Mouse (Mus musculus) liver, adult 2 months (tissue): Measurements from ENCODE around the gene Nol11. TPM values are rescaled to one million over a fixed set of nuclear protein-coding genes. Genes with fewer than 3 reads are reported as not detected.
"Not testable (repeated sequence)": the region's sequence is repeated elsewhere in the genome, so short reads cannot be mapped to it uniquely, and the experiment has no call there.

Source experiments
- DNase-seq: peaks from one replicate; pipeline ENCODE4 v3.0.0-alpha.2; 2011; ENCODE audit warnings: low read depth, low spot score; ENCODE audit errors: extremely low read depth
- H3K27ac ChIP-seq: fragments of 200-500 bp; replicated peaks from 2 replicates; pipeline ENCODE4 v1.5.1; 2012; ENCODE audit warnings: low read depth, mild to moderate bottlenecking, control low read depth, inconsistent platforms, low read length; ENCODE audit not compliant: insufficient read depth
- H3K27me3 ChIP-seq: fragments of 200-500 bp; 2 replicates; pipeline ENCODE4 v1.6.1; 2012; ENCODE audit warnings: mild to moderate bottlenecking, moderate library complexity, low read length, inconsistent platforms; ENCODE audit not compliant: control insufficient read depth, insufficient read depth
- H3K36me3 ChIP-seq: fragments of 200-500 bp; 2 replicates; pipeline ENCODE4 v1.6.1; 2012; ENCODE audit warnings: low read length, inconsistent platforms; ENCODE audit not compliant: control insufficient read depth, insufficient read depth
- H3K4me1 ChIP-seq: fragments of 200-500 bp; 2 replicates; pipeline ENCODE4 v1.6.1; 2011; ENCODE audit warnings: low read length; ENCODE audit not compliant: control insufficient read depth, insufficient read depth
- H3K4me3 ChIP-seq: fragments of 200-500 bp; 2 replicates; pipeline ENCODE4 v1.5.1; 2011; ENCODE audit warnings: low read depth, mild to moderate bottlenecking, control low read depth, low read length, moderate library complexity; ENCODE audit not compliant: insufficient read depth
- H3K79me2 ChIP-seq: fragments of 200-500 bp; 2 replicates; pipeline ENCODE4 v1.6.1; 2012; ENCODE audit warnings: inconsistent platforms, mild to moderate bottlenecking, low read length, moderate library complexity; ENCODE audit not compliant: control insufficient read depth, insufficient read depth
- H3K9ac ChIP-seq: fragments of 200-500 bp; 2 replicates; pipeline ENCODE4 v1.6.1; 2012; ENCODE audit warnings: low read depth, mild to moderate bottlenecking, control low read depth, inconsistent platforms, low read length
- CTCF ChIP-seq: fragments of 200-500 bp; IDR thresholded peaks from 2 replicates; pipeline ENCODE4 v1.5.1; 2011; ENCODE audit warnings: low read depth, low read length, control low read depth
- POLR2A ChIP-seq: fragments of 200-500 bp; IDR thresholded peaks from 2 replicates; pipeline ENCODE4 v1.6.1; 2011; ENCODE audit warnings: low read length, control low read depth; ENCODE audit not compliant: insufficient read depth; ENCODE audit errors: extremely low read depth
- WGBS: fragments of 180-500 bp; shearing (Covaris S2); methylation state at CpG from one replicate; pipeline ENCODE4 v1.1.7; 2018; 5-methylcytosine and 5-hydroxymethylcytosine counted together
- polyA plus RNA-seq: library from polyadenylated mRNA; depleted of rRNA; stranded (reverse); fragments of >200 nt; gene quantifications from 2 replicates; pipeline ENCODE4 v1.2.3, GENCODE M21; 2012
- total RNA-seq: library from RNA; depleted of rRNA; stranded (reverse); fragments of >200 nt; gene quantifications from 2 replicates; pipeline ENCODE4 v1.2.3, GENCODE M21; 2014

Nol11 gene
- total and polyA plus RNA-seq, 2 experiments = 4.6 to 9.0 TPM

DNA sequence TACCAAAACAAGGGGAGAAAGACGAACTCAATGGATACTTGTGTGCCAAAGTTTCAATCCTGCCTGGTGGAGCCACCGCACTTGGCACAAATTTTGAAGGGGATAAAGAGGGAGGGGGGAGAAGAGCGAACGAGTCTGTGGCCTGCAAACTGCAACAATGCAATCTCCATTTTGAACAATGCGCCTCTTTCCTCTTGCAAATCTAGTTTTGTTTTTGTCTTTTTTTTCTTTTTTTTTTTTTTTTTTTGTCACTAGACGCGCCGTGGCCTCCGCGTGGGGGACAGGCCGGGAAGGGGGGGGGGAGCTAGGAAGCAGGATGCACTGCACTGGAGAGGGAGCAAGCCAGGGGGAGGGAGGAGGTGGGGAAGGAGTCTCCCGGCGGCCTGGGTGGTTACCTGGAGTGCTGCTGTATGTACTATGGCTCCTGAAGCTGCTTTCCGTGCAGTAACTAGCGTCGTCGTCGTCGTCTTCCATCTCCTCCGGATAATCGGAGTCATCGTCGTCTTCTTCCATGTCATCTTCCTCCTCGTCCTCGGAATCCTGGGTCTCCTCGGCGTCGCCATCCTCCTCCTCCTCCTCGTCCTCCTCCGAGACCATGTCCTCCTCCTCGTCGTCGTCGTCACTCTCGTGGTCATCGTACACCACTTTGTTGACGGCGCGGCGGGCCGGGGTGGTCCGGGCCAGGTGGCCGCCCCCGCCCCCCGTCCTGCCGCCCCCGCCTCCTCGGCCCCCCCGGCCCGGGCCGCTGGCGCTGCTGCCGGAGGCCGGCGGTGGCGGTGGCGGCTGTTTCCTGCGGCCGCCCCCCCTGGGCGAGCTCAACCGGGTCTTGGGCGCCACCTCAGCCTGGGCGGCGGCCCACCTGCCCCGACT, 58.1 kb downstream of the Nol11 start:
- Histone ChIP-seq H3K4me1 (peaks cover 5% of the 10 kb centered on the region), H3K27ac (peak overlapping the region; percentile 25), H3K79me2 (peaks cover 6% of the 10 kb centered on the region; the same call in 1 of the 2 replicates), H3K4me3 (peak overlapping the region; percentile 64), H3K27me3 (no peaks in the 10 kb centered on the region), H3K9ac (peak overlapping the region; percentile 66), H3K36me3 (no peaks in the 10 kb centered on the region)
- TF ChIP-seq CTCF (0 out of 2 replicates have a peak, but pooled peaks have one; percentile 0), POLR2A (no peak)
- 1% methylated on average over 46 of the region's 65 CpGs for WGBS
- peak; percentile 35 for DNase-seq

- H3K79me2 ChIP-seq = peaks cover 6% of the 10 kb centered on the region; the same call in 1 of the 2 replicates
Observed at GRCm38 (mm10) chr11:107130221-107130788, 58.9 kb downstream of the Nol11 start.

GRCm38 (mm10) chr11:107129641-107130040, 59.5 kb downstream of the Nol11 start:
- H3K4me3 ChIP-seq = no peak overlapping the region
- WGBS = 43% methylated on average over 2 of the region's 2 CpGs
- H3K27ac ChIP-seq = no peak overlapping the region
- no peak overlapping the region for H3K9ac ChIP-seq
- H3K27me3 ChIP-seq = no peaks in the 10 kb centered on the region
- no peaks in the 10 kb centered on the region for H3K36me3 ChIP-seq
- no peak for TF ChIP-seq CTCF
- TF ChIP-seq POLR2A = no peak
- peaks cover 7% of the 10 kb centered on the region for H3K4me1 ChIP-seq
- H3K79me2 ChIP-seq = peaks cover 6% of the 10 kb centered on the region; the same call in 1 of the 2 replicates
- no peak for DNase-seq

More at GRCm38 (mm10) chr11:107130221-107130788, 58.9 kb downstream of the Nol11 start:
- no peak overlapping the region for H3K27ac ChIP-seq
- peak overlapping the region; percentile 12; the same call in 1 of the 2 replicates for H3K9ac ChIP-seq
- DNase-seq = peak; percentile 50
- TF ChIP-seq CTCF = no peak
- TF ChIP-seq POLR2A = no peak
- H3K27me3 ChIP-seq = no peaks in the 10 kb centered on the region
- H3K4me3 ChIP-seq = no peak overlapping the region; the same call in 1 of the 2 replicates
- 2% methylated on average over 18 of the region's 18 CpGs for WGBS
- H3K36me3 ChIP-seq = no peaks in the 10 kb centered on the region
- H3K4me1 ChIP-seq = peaks cover 5% of the 10 kb centered on the region

DNA sequence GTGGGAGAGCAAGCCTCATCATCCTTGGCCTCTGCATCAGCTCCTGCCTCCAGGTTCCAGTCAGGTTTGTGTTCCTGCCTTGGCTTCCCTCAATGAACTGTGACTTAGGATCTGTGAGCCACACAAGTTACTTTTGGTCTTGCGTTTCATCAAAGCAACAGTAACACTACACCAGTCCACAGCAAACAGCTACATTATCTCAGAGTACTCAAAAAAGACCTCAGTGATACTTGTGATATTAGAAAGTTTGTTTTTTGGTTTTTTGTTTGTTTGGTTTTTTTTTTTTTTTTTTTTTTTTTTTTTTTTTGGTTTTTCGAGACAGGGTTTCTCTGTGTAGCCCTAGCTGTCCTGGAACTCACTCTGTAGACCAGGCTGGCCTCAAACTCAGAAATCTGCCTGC, 62.5 kb downstream of the Nol11 start:
- H3K4me3 ChIP-seq, DNase-seq, H3K27me3 ChIP-seq, H3K27ac ChIP-seq, H3K9ac ChIP-seq, H3K36me3 ChIP-seq: not testable (repeated sequence)
- peaks cover 26% of the 10 kb centered on the region for H3K79me2 ChIP-seq
- peaks cover 17% of the 10 kb centered on the region for H3K4me1 ChIP-seq
- WGBS = 55% methylated on average over 2 of the region's 2 CpGs

GRCm38 (mm10) chr11:107125011-107125410, 64.2 kb downstream of the Nol11 start:
- DNase-seq = peak; percentile 48
- H3K4me1 ChIP-seq = peaks cover 13% of the 10 kb centered on the region

GRCm38 (mm10) chr11:107124327-107124731, 64.9 kb downstream of the Nol11 start:
- WGBS = 4% methylated on average over 7 of the region's 7 CpGs
- Histone ChIP-seq H3K79me2 (peaks cover 34% of the 10 kb centered on the region), H3K4me3 (no peak overlapping the region), H3K27ac (no peak overlapping the region), H3K9ac (no peak overlapping the region), H3K27me3 (no peaks in the 10 kb centered on the region), H3K4me1 (peaks cover 13% of the 10 kb centered on the region), H3K36me3 (no peaks in the 10 kb centered on the region)
- TF ChIP-seq CTCF = no peak
- TF ChIP-seq POLR2A = no peak
- DNase-seq = peak; percentile 74

More at GRCm38 (mm10) chr11:107125011-107125410, 64.2 kb downstream of the Nol11 start:
- 44% methylated on average over 4 of the region's 4 CpGs for WGBS
- Histone ChIP-seq H3K27ac (no peak overlapping the region), H3K79me2 (peaks cover 33% of the 10 kb centered on the region), H3K27me3 (no peaks in the 10 kb centered on the region), H3K4me3 (no peak overlapping the region), H3K9ac (no peak overlapping the region), H3K36me3 (no peaks in the 10 kb centered on the region)
- TF ChIP-seq POLR2A = no peak
- TF ChIP-seq CTCF = no peak
